Comparison of ENCODE assay signal across 8 mouse cellular contexts in the genomic region with DNA sequence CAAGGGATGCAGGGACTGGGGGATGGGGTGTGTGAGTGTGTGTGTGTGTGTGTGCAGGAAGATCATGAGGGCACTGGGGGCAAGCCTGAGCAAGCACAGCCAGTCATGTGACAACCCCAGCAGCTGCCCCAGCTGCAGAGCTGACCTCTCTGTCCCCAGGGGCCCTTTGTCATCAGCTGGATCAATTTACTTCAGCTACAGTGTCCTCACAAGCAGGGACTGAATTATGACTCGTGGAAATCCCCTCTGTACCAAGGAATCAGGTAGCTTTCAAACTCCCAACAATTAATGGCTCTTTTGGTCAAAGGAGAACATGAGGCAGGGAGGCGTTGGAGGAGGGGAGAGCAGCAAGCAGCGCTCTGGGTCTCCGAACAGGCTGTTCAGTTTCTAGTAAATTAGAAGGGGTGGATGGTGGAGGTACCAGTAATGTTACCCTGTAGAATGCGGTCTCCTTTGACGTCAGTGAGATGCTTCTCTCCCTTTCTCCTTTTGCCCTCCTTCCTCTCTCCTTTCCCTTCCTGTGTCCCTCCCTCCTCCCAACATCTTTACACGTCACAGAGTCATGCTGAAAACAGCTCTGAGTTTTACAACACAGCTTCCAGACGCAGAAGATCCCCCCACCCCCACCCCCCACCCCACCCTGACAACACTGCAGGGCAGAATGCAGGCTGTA.
A peak's percentile ranks its signal among the peaks of the same experiment; 100 is the strongest.
DNase-seq lines count a peak whose midpoint lies in the region; ATAC-seq and TF ChIP-seq lines count a peak whose summit lies in the region.

No protein-coding gene starts in this region.

- H3K27me3 ChIP-seq in forebrain, embryonic 13.5 days = no peaks in the 10 kb centered on the region
- no peaks in the 10 kb centered on the region for H3K27me3 ChIP-seq in hindbrain, postnatal 0 days (ENCODE audit: insufficient read depth, low read length)
- no peaks in the 10 kb centered on the region for H3K27me3 ChIP-seq in liver, embryonic 11.5 days (replicated peaks; ENCODE audit: control insufficient read depth, insufficient read depth, low read length)
- no peaks in the 10 kb centered on the region for H3K27me3 ChIP-seq in neural tube, embryonic 12.5 days (replicated peaks)

- peak overlapping the region; percentile 36 for H3K4me2 ChIP-seq in forebrain, embryonic 13.5 days
- H3K4me2 ChIP-seq in hindbrain, postnatal 0 days (ENCODE audit: low read depth, low read length) = peak overlapping the region; percentile 17; the same call in 1 of the 2 replicates
- H3K4me2 ChIP-seq in liver, embryonic 11.5 days = peak overlapping the region; percentile 51
- peak overlapping the region; percentile 50 for H3K4me2 ChIP-seq in neural tube, embryonic 12.5 days (replicated peaks)

- no peak overlapping the region for H3K4me3 ChIP-seq in forebrain, embryonic 13.5 days
- H3K4me3 ChIP-seq in hindbrain, postnatal 0 days (ENCODE audit: low read length) = no peak overlapping the region
- H3K4me3 ChIP-seq in liver, embryonic 11.5 days (ENCODE audit: low read depth, low read length) = no peak overlapping the region
- H3K4me3 ChIP-seq in neural tube, embryonic 12.5 days = no peak overlapping the region

- 5% methylated on average over 8 of the region's 8 CpGs for WGBS in forebrain, embryonic 13.5 days
- 9% methylated on average over 8 of the region's 8 CpGs for WGBS in hindbrain, postnatal 0 days
- WGBS in liver, embryonic 11.5 days = 20% methylated on average over 8 of the region's 8 CpGs
- 4% methylated on average over 8 of the region's 8 CpGs for WGBS in neural tube, embryonic 12.5 days

- TF ChIP-seq CTCF in hindbrain, postnatal 0 days (IDR thresholded peaks at IDR 0.05; ENCODE audit: low read depth) = no peak

- H3K9me3 ChIP-seq in forebrain, embryonic 13.5 days (replicated peaks) = no peaks in the 10 kb centered on the region
- no peaks in the 10 kb centered on the region for H3K9me3 ChIP-seq in hindbrain, postnatal 0 days (ENCODE audit: low read length)
- H3K9me3 ChIP-seq in liver, embryonic 11.5 days (ENCODE audit: control insufficient read depth, low read length) = no peaks in the 10 kb centered on the region
- H3K9me3 ChIP-seq in neural tube, embryonic 12.5 days = no peaks in the 10 kb centered on the region

- DNase-seq in cerebellum, adult 18-20 months = peak; percentile 17 to 19
- DNase-seq in cerebellum, adult 11 months = no peak
- DNase-seq in hindbrain, postnatal 0 days (ENCODE audit: low spot score) = peak; percentile 57
- DNase-seq in liver, embryonic 11.5 days (ENCODE audit: low spot score) = no peak
- DNase-seq in testis, postnatal 14 days (ENCODE audit: low spot score) = no peak

- peak overlapping the region; percentile 84 for H3K27ac ChIP-seq in forebrain, embryonic 13.5 days
- H3K27ac ChIP-seq in hindbrain, postnatal 0 days = peak overlapping the region; percentile 84
- H3K27ac ChIP-seq in liver, embryonic 11.5 days (ENCODE audit: low read depth, low read length) = peak overlapping the region; percentile 82
- peak overlapping the region; percentile 89 for H3K27ac ChIP-seq in neural tube, embryonic 12.5 days

- no peaks in the 10 kb centered on the region for H3K36me3 ChIP-seq in forebrain, embryonic 13.5 days (ENCODE audit: poor library complexity, severe bottlenecking)
- no peaks in the 10 kb centered on the region for H3K36me3 ChIP-seq in hindbrain, postnatal 0 days (ENCODE audit: insufficient read depth, low read length)
- H3K36me3 ChIP-seq in liver, embryonic 11.5 days (ENCODE audit: control insufficient read depth, insufficient read depth, low read length) = no peaks in the 10 kb centered on the region
- H3K36me3 ChIP-seq in neural tube, embryonic 12.5 days = no peaks in the 10 kb centered on the region

- ATAC-seq in activated CD4-positive, CD25-positive, alpha-beta regulatory T cell, adult 4 months = peak; percentile 77
- peak; percentile 19; the same call in 1 of the 2 replicates for ATAC-seq in forebrain, embryonic 13.5 days
- ATAC-seq in hindbrain, postnatal 0 days = peak; percentile 81
- peak; percentile 50 for ATAC-seq in liver, embryonic 11.5 days (replicated peaks; ENCODE audit: low FRiP score)
- ATAC-seq in neural tube, embryonic 12.5 days (ENCODE audit: low FRiP score, low read depth) = peak; percentile 89

- H3K4me1 ChIP-seq in forebrain, embryonic 13.5 days = peaks cover 24% of the 10 kb centered on the region
- H3K4me1 ChIP-seq in hindbrain, postnatal 0 days (ENCODE audit: insufficient read depth, low read length) = peaks cover 17% of the 10 kb centered on the region
- H3K4me1 ChIP-seq in liver, embryonic 11.5 days (replicated peaks; ENCODE audit: control insufficient read depth, insufficient read depth, low read length) = peaks cover 40% of the 10 kb centered on the region
- H3K4me1 ChIP-seq in neural tube, embryonic 12.5 days = peaks cover 38% of the 10 kb centered on the region

- H3K9ac ChIP-seq in forebrain, embryonic 13.5 days = peak overlapping the region; percentile 35; the same call in 1 of the 2 replicates
- H3K9ac ChIP-seq in hindbrain, postnatal 0 days (replicated peaks; ENCODE audit: low read length) = no peak overlapping the region
- no peak overlapping the region for H3K9ac ChIP-seq in liver, embryonic 11.5 days (ENCODE audit: low read depth, low read length)
- H3K9ac ChIP-seq in neural tube, embryonic 12.5 days = 0 out of 2 replicates have a peak overlapping the region, but pooled peaks have one; percentile 35

Comparison
In these comparisons a context has a peak if more than half of its experiments do, and no peak if none do; other contexts are left out.
1. DNase-seq: peak in cerebellum, adult 18-20 months (2 of 2) and hindbrain, postnatal 0 days (single experiment); none in cerebellum, adult 11 months (single experiment), liver, embryonic 11.5 days (single experiment) and testis, postnatal 14 days (single experiment).
2. ATAC-seq: peak in every context shown above with its lines; median percentile 89 in neural tube, embryonic 12.5 days; 81 in hindbrain, postnatal 0 days; 77 in activated CD4-positive, CD25-positive, alpha-beta regulatory T cell, adult 4 months; 50 in liver, embryonic 11.5 days; 19 in forebrain, embryonic 13.5 days.
3. H3K9ac ChIP-seq: peak in forebrain, embryonic 13.5 days (single experiment) and neural tube, embryonic 12.5 days (single experiment); none in hindbrain, postnatal 0 days (single experiment) and liver, embryonic 11.5 days (single experiment).
4. Peak in every context shown above with its lines, with median percentiles within 50 percentile points of each other: H3K27ac ChIP-seq and H3K4me2 ChIP-seq.